Mouse (Mus musculus): Measurements from ENCODE around the gene Gm10160.

Gene Gm10160

GRCm38 (mm10) chr7:81855694-81856093, at the start of gene Gm10160:
Gene Gm10160 (minus strand): TSS chr7:81855794.
- no peak for DNase-seq

GRCm38 (mm10) chr7:81904926-81905325, 49.3 kb upstream of the Gm10160 start:
- no peak for DNase-seq

DNA sequence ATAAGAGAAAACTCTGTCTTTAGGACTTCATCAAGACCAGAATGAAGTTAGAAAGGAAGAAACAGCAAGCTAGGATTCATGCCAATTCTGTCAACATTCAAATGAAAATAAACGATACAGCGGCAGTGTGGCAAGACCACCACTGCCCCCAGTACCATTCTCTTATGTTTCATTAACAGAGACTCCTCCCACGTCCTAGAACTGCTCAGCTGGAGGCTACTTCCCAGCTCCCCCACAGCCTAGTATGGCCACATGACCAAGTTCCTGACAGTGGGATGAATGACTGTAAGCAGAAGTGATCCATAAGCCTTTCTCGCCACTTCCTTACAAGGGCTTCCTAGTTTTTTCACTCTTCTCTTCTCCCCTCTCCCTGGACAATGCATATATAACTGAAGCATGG, 48.5 kb upstream of the Gm10160 start:
- no peak for DNase-seq

DNA sequence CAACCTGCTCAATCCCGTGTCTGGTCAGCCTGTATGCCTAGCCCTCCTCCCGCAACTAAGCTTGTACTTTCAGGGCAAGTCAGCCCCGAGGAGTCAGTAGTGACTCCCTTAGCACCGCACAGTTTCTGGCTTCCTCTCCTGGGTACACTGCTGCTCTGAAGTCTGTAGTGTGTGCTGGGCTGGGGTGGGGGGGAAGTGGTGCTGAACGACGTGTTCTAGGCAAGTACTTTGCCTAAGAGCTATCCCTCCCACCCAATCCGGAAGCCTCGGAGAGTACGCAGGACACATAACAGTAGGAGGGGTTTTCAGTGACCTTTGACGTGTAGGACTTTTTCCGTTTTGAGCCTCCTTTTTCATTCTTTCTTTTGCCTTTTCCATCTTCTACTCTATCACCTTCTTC, 43.8 kb upstream of the Gm10160 start:
- no peak for DNase-seq

- no peak for DNase-seq
These were observed 29.5 kb upstream of the Gm10160 start for GRCm38 (mm10) chr7:81885128-81885527.

- DNase-seq, result no peak
These were observed 26.0 kb upstream of the Gm10160 start for GRCm38 (mm10) chr7:81881600-81881999.

DNA sequence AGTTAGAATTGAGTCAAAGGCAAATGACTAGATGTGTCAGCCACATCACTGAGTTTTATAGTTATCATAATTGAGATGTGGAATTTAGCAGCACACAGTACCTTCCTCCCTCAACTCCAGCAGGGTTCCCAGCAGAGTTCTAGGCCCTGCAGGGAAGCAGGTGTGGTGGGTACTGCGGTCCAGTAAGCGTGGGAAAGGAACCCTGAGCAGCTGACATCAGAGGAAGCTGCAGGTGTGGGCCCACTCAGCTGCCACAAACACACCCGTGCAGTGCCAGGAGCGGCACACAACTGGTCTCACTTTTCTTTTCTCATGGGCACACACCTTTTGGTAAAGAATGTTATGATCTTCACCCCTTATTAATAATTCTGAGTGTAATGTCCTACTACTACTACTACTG, 25.2 kb upstream of the Gm10160 start:
- DNase-seq, result no peak

DNA sequence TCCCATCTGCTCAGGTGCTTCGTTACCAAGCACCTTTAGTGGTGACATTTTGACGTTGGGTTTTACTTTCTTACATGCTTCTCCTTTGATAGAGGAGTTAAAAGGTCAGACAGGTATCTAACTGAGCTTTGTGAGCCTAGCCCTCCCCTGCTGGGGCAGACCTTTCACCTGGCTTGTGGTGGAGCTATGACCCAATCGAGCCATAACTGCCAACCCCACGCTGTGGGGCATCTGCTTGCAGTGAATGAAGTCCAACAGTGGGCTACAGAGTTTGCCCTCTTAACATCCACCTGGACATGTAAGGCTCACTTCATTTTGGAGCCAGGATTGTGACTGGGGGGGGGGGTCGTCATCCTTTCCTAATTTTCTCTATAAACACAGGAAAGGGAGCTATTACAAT, 24.7 kb upstream of the Gm10160 start:
- DNase-seq, result no peak

DNA sequence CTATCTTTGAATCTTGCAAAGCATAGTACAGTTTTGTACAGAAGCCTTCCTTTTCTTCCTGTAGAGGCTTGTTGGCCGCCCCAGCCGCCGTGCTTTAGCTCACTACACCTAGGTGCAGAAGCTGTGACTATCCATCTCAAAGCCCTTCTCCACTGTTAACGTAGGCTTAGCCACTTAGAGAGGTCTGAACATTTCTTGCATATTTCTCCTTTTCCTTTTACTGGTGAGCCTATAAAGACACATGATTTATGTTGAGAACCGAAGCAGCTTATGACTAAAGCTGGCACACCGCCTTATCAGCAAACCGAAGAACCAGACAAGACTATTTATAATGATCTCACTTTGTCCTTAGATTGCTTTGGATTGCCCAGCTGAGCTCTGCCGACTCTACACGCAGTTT, 19.8 kb upstream of the Gm10160 start:
- DNase-seq, result no peak

DNA sequence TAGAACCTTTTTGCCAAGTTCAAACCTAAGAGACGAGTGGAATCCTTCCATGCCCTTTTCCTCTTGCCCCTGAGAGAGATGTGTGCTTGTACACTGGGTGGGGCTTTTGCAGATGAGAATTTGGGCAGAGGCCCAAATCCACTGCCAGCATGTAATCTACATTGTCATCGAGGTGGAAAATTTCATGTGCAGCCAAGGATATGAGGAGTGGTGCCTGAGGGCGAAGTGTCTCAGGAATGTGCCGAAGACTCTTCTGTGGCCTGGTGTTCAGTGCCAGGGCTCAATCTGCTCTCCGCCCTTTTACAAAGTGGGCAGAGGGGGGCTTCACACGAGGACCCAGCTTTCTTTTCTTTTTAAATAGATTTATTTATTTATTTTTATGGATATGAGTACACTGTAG, 19.0 kb upstream of the Gm10160 start:
- no peak for DNase-seq

DNA sequence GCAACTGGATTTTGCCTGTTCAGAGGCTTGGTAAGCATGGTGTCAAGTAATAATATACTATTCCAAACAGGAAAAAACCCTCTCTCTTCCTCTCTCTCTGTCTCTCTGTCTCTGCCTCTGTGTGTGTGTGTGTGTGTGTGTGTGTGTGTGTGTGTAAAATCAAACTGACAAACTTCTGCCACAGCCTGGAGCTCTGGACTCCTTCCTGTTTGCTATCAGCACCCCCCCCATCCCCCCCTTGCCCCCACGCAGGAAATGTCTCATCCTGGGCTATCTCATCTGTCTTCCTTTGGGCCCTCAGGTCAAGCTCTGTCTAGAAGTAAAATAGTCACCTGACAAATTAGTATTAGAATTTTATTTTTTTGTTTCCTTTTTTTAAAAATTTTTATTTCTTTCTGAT, 18.2 kb upstream of the Gm10160 start:
- no peak for DNase-seq

- no peak for DNase-seq
These were observed 17.0 kb upstream of the Gm10160 start for GRCm38 (mm10) chr7:81872493-81873013.

- DNase-seq, result peak; percentile 78 to 85
These were observed 12.6 kb upstream of the Gm10160 start for GRCm38 (mm10) chr7:81868158-81868557.

DNA sequence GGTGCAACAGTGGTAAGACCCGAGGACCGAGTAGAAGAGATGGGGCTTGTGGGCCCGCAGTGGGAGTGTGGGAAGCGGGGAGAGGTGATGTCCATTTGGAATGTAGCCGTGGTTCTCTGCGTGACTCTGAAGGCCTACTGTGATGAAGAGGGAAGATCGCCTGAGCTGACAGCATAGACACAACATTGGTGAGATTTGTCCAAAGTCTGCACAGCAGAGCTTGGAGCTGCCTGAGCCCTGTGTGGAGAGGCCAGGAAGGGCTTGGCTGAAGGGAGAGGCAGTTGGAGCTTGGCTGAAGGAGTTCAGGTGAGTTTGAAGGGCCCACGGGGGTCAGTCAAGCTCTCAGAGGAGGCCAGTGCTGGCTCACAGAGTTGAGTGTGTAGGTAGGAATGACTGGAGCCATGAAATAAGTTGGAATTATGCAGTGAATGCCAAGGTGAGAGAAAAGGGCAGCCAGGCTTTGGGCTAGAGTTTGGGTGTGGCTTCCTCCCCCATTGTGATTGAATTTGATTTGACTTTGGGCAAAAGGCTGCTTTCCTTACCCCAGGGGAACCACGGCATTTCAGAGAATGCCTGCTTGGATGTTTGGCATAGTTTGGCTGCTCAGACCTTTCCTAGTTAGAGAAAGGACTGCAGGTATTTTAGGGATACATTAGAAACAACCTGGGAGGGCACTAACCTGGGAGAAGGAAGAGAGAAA, 11.8 kb upstream of the Gm10160 start:
- no peak for DNase-seq

DNA sequence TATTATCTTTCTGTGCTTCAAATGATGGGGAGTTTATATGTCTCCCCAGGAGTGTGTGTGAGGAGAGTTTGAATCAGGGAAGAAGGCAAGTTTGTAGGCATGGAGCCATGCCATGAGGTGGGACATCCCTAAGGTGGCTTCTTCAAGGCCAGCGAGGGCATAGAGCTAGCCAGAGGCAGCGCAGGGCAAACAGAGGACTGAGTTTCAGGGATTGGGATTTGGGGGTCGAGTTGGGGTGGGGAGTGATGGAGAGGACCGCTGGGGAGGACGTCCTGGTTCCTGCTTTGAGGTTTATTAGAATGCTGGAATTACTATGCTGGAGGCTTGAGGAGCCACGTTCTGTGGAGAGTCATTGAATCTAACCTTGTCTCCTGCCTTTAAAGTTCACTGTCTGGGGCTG, 10.3 kb upstream of the Gm10160 start:
- no peak for DNase-seq

DNA sequence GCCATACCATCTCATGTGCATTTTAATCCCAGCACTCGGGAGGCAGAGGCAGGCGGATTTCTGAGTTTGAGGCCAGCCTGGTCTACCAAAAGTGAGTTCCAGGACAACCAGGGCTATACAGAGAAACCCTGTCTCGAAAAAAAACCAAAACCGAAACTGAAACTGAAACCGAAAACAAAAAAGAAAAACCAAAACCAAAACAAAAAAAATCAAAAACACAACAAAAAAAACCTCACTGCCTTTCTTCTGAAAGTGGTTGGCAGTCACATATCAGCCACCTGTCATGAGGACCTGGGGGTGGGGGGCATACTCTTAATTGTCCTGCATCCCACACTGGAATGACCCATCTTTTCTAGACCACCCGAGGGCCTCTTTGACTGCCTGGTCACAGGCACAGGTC, 9.0 kb upstream of the Gm10160 start:
- DNase-seq, result no peak

DNA sequence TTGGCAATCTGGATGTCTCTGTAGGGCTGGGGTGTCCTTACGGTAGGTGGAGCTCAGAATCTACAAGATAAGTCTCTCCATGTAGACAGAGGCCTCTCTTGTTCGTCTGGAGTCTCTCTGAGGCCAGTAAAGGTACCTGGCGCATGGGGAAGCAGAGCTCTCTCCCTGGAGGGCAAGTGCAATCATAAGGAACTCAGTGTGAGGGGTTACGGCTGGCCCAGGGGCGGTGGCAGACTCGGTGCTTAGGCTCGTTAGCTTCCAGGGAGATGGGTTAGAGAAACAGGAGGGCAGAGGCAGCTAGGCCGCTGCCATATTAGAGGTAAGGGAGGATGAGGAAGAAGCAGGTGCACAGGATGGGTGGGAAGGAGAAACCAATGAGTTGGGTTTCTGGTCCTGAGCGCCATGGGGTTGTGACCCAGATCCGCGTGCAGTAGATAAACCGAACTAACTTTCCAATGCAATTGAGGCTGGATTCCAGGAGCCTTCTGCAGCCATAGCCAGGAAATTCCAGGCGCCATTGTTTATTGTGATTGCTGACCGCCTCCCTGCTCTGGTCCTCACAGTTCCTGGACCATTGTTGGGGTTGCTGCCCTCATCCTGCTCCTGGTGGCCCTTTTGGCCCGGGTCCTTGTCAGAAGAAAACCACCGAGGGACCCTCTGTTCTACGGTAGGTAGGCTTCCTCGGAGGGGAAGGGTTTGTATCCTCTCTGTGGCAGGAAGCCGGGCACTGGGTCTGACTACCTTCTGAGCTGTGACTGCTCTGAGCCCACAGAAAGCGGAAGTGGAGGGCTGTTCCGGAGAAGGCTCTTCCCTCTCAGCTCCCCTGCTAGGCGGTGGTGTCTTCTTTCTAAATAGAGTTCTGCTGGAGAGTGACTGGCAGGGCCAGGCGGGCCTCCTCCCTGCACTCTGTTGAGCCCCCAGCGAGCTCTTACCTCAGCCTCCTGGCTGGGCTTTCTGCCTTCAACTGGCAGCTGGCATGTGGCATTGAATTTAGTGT, 7.3 kb upstream of the Gm10160 start:
- no peak for DNase-seq

DNA sequence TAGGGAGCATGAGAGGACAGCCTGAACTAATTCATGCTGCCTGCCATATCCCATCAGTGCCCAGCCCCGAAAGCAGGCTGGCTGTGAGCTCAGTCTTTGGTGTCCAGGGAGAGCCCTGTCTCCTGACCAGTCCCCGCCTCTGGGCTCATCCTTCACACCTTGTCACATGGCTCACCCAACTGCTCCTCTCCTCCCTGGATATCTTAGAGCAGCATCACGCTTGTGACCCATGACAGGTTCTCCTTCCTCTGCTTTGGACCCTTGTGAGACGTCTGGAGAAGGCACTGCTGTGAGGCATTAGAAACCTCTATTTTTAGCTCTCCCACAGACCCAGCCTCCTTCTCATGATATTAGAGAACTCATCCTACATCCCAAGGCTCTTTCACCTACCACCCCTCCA, 6.3 kb upstream of the Gm10160 start:
- DNase-seq, result no peak

DNA sequence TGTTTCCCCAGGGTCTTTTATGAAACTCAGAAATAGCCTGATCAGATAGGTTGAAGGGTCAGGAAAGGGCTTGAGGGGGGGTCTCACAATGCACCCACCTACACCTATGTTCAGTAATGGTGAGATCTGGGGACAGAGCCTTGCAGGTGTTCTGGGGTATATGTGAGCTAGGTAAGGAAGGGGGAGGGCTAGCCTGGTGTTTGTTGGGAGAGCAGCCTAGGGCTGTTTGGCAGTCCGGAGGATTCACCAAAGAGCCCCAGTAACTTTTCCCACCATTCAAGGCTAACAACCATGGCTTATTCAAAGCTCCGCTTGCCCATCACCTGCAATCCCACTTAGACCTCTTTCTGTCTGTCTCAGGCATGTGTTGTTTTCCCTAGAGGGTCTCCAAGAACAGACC, 5.9 kb upstream of the Gm10160 start:
- no peak for DNase-seq

GRCm38 (mm10) chr7:81860996-81861395, 5.4 kb upstream of the Gm10160 start:
- DNase-seq, result no peak

- DNase-seq, result no peak
These were observed 4.5 kb upstream of the Gm10160 start for GRCm38 (mm10) chr7:81860071-81860470.

- no peak for DNase-seq
These were observed 3.6 kb upstream of the Gm10160 start, which contains the start of gene Tm6sf1 for GRCm38 (mm10) chr7:81858968-81859721. Gene Tm6sf1 (plus strand): TSS chr7:81859001.

DNA sequence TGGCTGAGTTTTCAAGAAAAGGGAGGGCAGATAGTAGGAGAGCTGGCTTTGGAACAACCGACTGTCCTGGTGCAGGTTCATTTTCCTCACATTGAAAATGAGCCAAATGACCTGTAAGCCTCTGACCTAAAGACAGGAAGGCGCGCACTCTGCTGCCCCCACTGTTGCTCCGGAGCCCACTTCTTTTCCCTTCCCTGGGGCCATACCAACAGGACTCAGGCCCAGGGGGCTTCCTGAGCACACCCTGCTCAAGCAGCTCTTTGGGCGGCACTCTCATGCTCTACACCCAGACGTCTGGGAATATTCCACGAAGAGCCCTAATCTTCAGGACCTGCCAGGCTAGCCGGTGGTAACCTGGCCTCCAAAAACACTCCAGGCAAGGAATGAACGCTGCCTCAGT, 2.6 kb upstream of the Gm10160 start:
- DNase-seq, result no peak
